Mouse (Mus musculus) midbrain, embryonic 15.5 days (tissue): ENCODE data around the gene Rpsa. TPM values are rescaled to one million over a fixed set of nuclear protein-coding genes. Genes with fewer than 3 reads are reported as not detected.
A peak's percentile ranks its signal among the peaks of the same experiment; 100 is the strongest.

Experiments used
- ATAC-seq: fragments of 200-750 bp; cut with Nextera tagmentation; replicated peaks from 2 replicates; pipeline ENCODE4 v1.8.0; 2017; ENCODE audit warnings: moderate TSS enrichment
- H3K27ac ChIP-seq: fragments of 300-500 bp; sonication (generic); 2 replicates; pipeline ENCODE4 v1.5.1; 2015; ENCODE audit warnings: mild to moderate bottlenecking, inconsistent platforms
- H3K27me3 ChIP-seq: fragments of 300-500 bp; sonication (generic); replicated peaks from 2 replicates; pipeline ENCODE4 v1.6.1; 2015; ENCODE audit warnings: inconsistent platforms
- H3K36me3 ChIP-seq: fragments of 300-500 bp; sonication (generic); replicated peaks from 2 replicates; pipeline ENCODE4 v1.6.1; 2015; ENCODE audit warnings: inconsistent platforms
- H3K4me1 ChIP-seq: fragments of 300-500 bp; sonication (generic); 2 replicates; pipeline ENCODE4 v1.6.1; 2015; ENCODE audit warnings: inconsistent platforms
- H3K4me2 ChIP-seq: fragments of 300-500 bp; sonication (generic); 2 replicates; pipeline ENCODE4 v1.6.1; 2015; ENCODE audit warnings: inconsistent platforms, mild to moderate bottlenecking, moderate library complexity
- H3K4me3 ChIP-seq: fragments of 300-500 bp; sonication (generic); 2 replicates; pipeline ENCODE4 v1.5.1; 2015; ENCODE audit warnings: mild to moderate bottlenecking, inconsistent platforms
- H3K9ac ChIP-seq: fragments of 300-500 bp; sonication (generic); 2 replicates; pipeline ENCODE4 v1.6.1; 2015; ENCODE audit warnings: mild to moderate bottlenecking, inconsistent platforms
- H3K9me3 ChIP-seq: fragments of 300-500 bp; sonication (generic); 2 replicates; pipeline ENCODE4 v1.6.1; 2016; ENCODE audit warnings: inconsistent platforms
- WGBS: fragments of 180-500 bp; shearing (Covaris S2); methylation state at CpG from one replicate; pipeline ENCODE4 v1.1.7; 2015; ENCODE audit warnings: mixed read lengths; 5-methylcytosine and 5-hydroxymethylcytosine counted together
- polyA plus RNA-seq: library from polyadenylated mRNA; unstranded; fragments of >200 nt; fragmentation: Nextera tagmentation; extraction: Ambion mirVana; gene quantifications from 2 replicates; pipeline ENCODE4 v1.2.1, GENCODE M21; 2015

Gene Rpsa
- 917 and 949 TPM in 2 replicates for polyA plus RNA-seq

- H3K4me1 ChIP-seq: peaks cover 22% of the 10 kb centered on the region
- H3K9ac ChIP-seq: peak within 1 kb of the TSS; percentile 98
- H3K27ac ChIP-seq: peak within 1 kb of the TSS; percentile 85
- no peaks in the 10 kb centered on the region for H3K9me3 ChIP-seq
- H3K36me3 ChIP-seq: peaks cover 31% of the 10 kb centered on the region
- peak within 1 kb of the TSS; percentile 97 for H3K4me3 ChIP-seq
- peak; percentile 97 for ATAC-seq
- WGBS: under 1% methylated on average over 64 of the region's 72 CpGs
- no peaks in the 10 kb centered on the region for H3K27me3 ChIP-seq
- peak within 1 kb of the TSS; percentile 64 for H3K4me2 ChIP-seq
Observed at GRCm38 (mm10) chr9:120127538-120128251, at the start of gene Rpsa. Gene Rpsa, plus strand, starts transcription at chr9:120127689.

GRCm38 (mm10) chr9:120078241-120078640 lies 49.2 kb upstream of the Rpsa start:
- no peak overlapping the region for H3K4me3 ChIP-seq
- ATAC-seq: no peak
- 80% methylated on average over 3 of the region's 3 CpGs for WGBS
- no peaks in the 10 kb centered on the region for H3K4me1 ChIP-seq
- H3K36me3 ChIP-seq: no peaks in the 10 kb centered on the region
- no peak overlapping the region for H3K9ac ChIP-seq
- no peaks in the 10 kb centered on the region for H3K27me3 ChIP-seq
- H3K9me3 ChIP-seq: no peaks in the 10 kb centered on the region
- H3K27ac ChIP-seq: no peak overlapping the region
- no peak overlapping the region for H3K4me2 ChIP-seq

GRCm38 (mm10) chr9:120079901-120080300 lies 47.6 kb upstream of the Rpsa start:
- H3K27me3 ChIP-seq: no peaks in the 10 kb centered on the region
- 82% methylated on average over 7 of the region's 7 CpGs for WGBS
- no peak overlapping the region for H3K4me2 ChIP-seq
- no peak for ATAC-seq
- no peaks in the 10 kb centered on the region for H3K36me3 ChIP-seq
- H3K27ac ChIP-seq: no peak overlapping the region
- no peaks in the 10 kb centered on the region for H3K9me3 ChIP-seq
- no peak overlapping the region for H3K4me3 ChIP-seq
- H3K9ac ChIP-seq: no peak overlapping the region
- no peaks in the 10 kb centered on the region for H3K4me1 ChIP-seq

GRCm38 (mm10) chr9:120080546-120081108 lies 46.9 kb upstream of the Rpsa start:
- Histone ChIP-seq H3K27me3 (no peaks in the 10 kb centered on the region), H3K4me3 (no peak overlapping the region), H3K4me2 (no peak overlapping the region), H3K36me3 (no peaks in the 10 kb centered on the region), H3K9me3 (no peaks in the 10 kb centered on the region), H3K27ac (no peak overlapping the region), H3K9ac (no peak overlapping the region), H3K4me1 (no peaks in the 10 kb centered on the region)
- ATAC-seq: no peak
- 85% methylated on average over 8 of the region's 8 CpGs for WGBS

- Histone ChIP-seq H3K27me3 (no peaks in the 10 kb centered on the region), H3K36me3 (no peaks in the 10 kb centered on the region), H3K4me2 (no peak overlapping the region), H3K9me3 (no peaks in the 10 kb centered on the region), H3K27ac (no peak overlapping the region), H3K4me3 (no peak overlapping the region), H3K9ac (no peak overlapping the region), H3K4me1 (no peaks in the 10 kb centered on the region)
- 74% methylated on average over 6 of the region's 6 CpGs for WGBS
- ATAC-seq: no peak
Observed at GRCm38 (mm10) chr9:120081247-120081646, 46.2 kb upstream of the Rpsa start.

- WGBS: 82% methylated on average over 5 of the region's 5 CpGs
- Histone ChIP-seq H3K4me3 (no peak overlapping the region), H3K27me3 (no peaks in the 10 kb centered on the region), H3K9me3 (no peaks in the 10 kb centered on the region), H3K4me2 (no peak overlapping the region), H3K9ac (no peak overlapping the region), H3K36me3 (no peaks in the 10 kb centered on the region), H3K27ac (no peak overlapping the region), H3K4me1 (no peaks in the 10 kb centered on the region)
- ATAC-seq: no peak
Observed at GRCm38 (mm10) chr9:120081967-120082366, 45.5 kb upstream of the Rpsa start.

GRCm38 (mm10) chr9:120082691-120083090 lies 44.8 kb upstream of the Rpsa start:
- 79% methylated on average over 4 of the region's 4 CpGs for WGBS
- no peak overlapping the region for H3K9ac ChIP-seq
- H3K36me3 ChIP-seq: no peaks in the 10 kb centered on the region
- H3K4me2 ChIP-seq: no peak overlapping the region
- H3K27ac ChIP-seq: no peak overlapping the region
- H3K4me1 ChIP-seq: no peaks in the 10 kb centered on the region
- no peak overlapping the region for H3K4me3 ChIP-seq
- ATAC-seq: no peak
- H3K27me3 ChIP-seq: no peaks in the 10 kb centered on the region
- H3K9me3 ChIP-seq: no peaks in the 10 kb centered on the region

GRCm38 (mm10) chr9:120083158-120083894 lies 44.2 kb upstream of the Rpsa start:
- H3K4me3 ChIP-seq: no peak overlapping the region
- ATAC-seq: no peak
- H3K36me3 ChIP-seq: no peaks in the 10 kb centered on the region
- no peaks in the 10 kb centered on the region for H3K9me3 ChIP-seq
- H3K4me1 ChIP-seq: no peaks in the 10 kb centered on the region
- no peak overlapping the region for H3K4me2 ChIP-seq
- H3K27ac ChIP-seq: no peak overlapping the region
- no peak overlapping the region for H3K9ac ChIP-seq
- no peaks in the 10 kb centered on the region for H3K27me3 ChIP-seq
- WGBS: 86% methylated on average over 18 of the region's 18 CpGs

- Histone ChIP-seq H3K27me3 (no peaks in the 10 kb centered on the region), H3K9ac (no peak overlapping the region), H3K9me3 (no peaks in the 10 kb centered on the region), H3K4me1 (no peaks in the 10 kb centered on the region), H3K4me2 (no peak overlapping the region), H3K36me3 (no peaks in the 10 kb centered on the region), H3K4me3 (no peak overlapping the region), H3K27ac (no peak overlapping the region)
- ATAC-seq: no peak
- 86% methylated on average over 9 of the region's 9 CpGs for WGBS
Observed at GRCm38 (mm10) chr9:120084406-120084805, 43.1 kb upstream of the Rpsa start.

- WGBS: 83% methylated on average over 7 of the region's 7 CpGs
- ATAC-seq: no peak
- no peak overlapping the region for H3K4me3 ChIP-seq
Observed at GRCm38 (mm10) chr9:120089125-120089524, 38.4 kb upstream of the Rpsa start.

GRCm38 (mm10) chr9:120091086-120091485 lies 36.4 kb upstream of the Rpsa start:
- 83% methylated on average over 10 of the region's 10 CpGs for WGBS
- no peak overlapping the region for H3K4me2 ChIP-seq
- no peak overlapping the region for H3K9ac ChIP-seq
- no peaks in the 10 kb centered on the region for H3K36me3 ChIP-seq
- H3K27me3 ChIP-seq: no peaks in the 10 kb centered on the region
- no peak for ATAC-seq
- no peaks in the 10 kb centered on the region for H3K9me3 ChIP-seq
- H3K4me3 ChIP-seq: no peak overlapping the region
- H3K4me1 ChIP-seq: no peaks in the 10 kb centered on the region
- no peak overlapping the region for H3K27ac ChIP-seq

More at GRCm38 (mm10) chr9:120089125-120089524, 38.4 kb upstream of the Rpsa start:
- H3K4me1 ChIP-seq: no peaks in the 10 kb centered on the region
- H3K4me2 ChIP-seq: no peak overlapping the region
- H3K36me3 ChIP-seq: no peaks in the 10 kb centered on the region
- H3K27ac ChIP-seq: no peak overlapping the region
- no peak overlapping the region for H3K9ac ChIP-seq
- H3K9me3 ChIP-seq: no peaks in the 10 kb centered on the region
- H3K27me3 ChIP-seq: no peaks in the 10 kb centered on the region

- H3K36me3 ChIP-seq: no peaks in the 10 kb centered on the region
- no peak within 1 kb of the TSS for H3K9ac ChIP-seq
- ATAC-seq: no peak
- H3K4me2 ChIP-seq: no peak within 1 kb of the TSS
- H3K27ac ChIP-seq: no peak within 1 kb of the TSS
- H3K4me3 ChIP-seq: no peak within 1 kb of the TSS
- no peaks in the 10 kb centered on the region for H3K27me3 ChIP-seq
- no peaks in the 10 kb centered on the region for H3K4me1 ChIP-seq
- no peaks in the 10 kb centered on the region for H3K9me3 ChIP-seq
- 80% methylated on average over 5 of the region's 5 CpGs for WGBS
Observed at GRCm38 (mm10) chr9:120091696-120092238, 35.7 kb upstream of the Rpsa start, which contains the start of gene Ccr8. Gene Ccr8, plus strand, starts transcription at chr9:120092114.
